In the genomic region with DNA sequence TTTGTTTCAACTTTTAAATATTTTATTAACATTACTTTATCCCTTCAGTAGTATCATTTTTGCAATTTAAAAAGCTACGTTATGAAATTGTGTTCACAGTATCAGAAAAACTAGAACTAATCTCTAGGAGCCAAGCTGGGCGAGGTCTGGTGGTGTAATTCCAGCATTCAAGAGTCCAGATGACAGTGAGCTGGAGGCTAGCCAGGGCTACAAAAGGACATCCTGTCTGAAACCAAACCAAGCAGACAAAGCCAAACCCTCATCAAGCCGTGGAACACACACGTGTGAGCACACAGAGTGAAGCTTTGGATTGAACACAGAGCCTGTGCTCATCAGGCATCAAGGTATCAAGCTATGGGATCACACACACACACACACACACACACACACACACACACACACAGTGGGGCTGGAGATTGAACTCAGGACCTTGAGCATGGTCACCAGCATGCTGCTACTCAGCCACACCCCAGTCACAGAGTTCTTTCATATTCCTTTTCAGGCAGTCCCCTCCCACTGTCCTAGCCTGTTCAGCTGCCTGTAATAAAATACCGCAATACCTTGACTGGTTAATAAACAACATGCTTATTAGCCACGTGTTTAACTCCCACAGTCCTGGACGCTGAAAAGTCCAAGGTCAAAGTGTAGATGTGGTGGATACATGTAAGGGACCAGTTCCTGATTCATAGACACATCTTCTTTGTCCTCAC, we compare ENCODE assay signal across 9 mouse cellular contexts. TPM values are rescaled to one million over a fixed set of nuclear protein-coding genes. Genes with fewer than 3 reads are reported as not detected.
DNase-seq lines count a peak whose midpoint lies in the region; ATAC-seq lines count a peak whose summit lies in the region.
"Had no signal": no experiment of that assay in that cellular context is flagged by ENCODE, and none has a peak within 500 bp of the region (broad histone marks: within the 10 kb centered on the region; RNA-seq: fewer than 3 reads in every experiment).

No protein-coding gene starts in this region.

- H3K27me3 ChIP-seq in heart, embryonic 10.5 days (ENCODE audit: insufficient read depth, poor library complexity, severe bottlenecking): no peaks in the 10 kb centered on the region
- no peaks in the 10 kb centered on the region for H3K27me3 ChIP-seq in neural tube, embryonic 15.5 days (replicated peaks)
- H3K27me3 ChIP-seq: CH12.LX had no signal

- intact Hi-C loops in left cerebral cortex, postnatal 14 days (cut with DNase I): no loop called here

- 0 out of 2 replicates have a peak, but pooled peaks have one; percentile 56 for ATAC-seq in common myeloid progenitor, adult 5-6 weeks (replicated peaks; ENCODE audit: low read depth, poor library complexity, severe bottlenecking)
- ATAC-seq in neural tube, embryonic 15.5 days (ENCODE audit: low FRiP score): no peak

- H3K9ac ChIP-seq in neural tube, embryonic 15.5 days (replicated peaks): no peak overlapping the region

- H3K4me2 ChIP-seq in neural tube, embryonic 15.5 days: no peak overlapping the region

- DNase-seq in heart, adult 18-20 months: peak; percentile 85 to 88
- DNase-seq in heart, embryonic 10.5 days (ENCODE audit: low spot score): no peak
- DNase-seq in kidney, adult 18-20 months: peak; percentile 60
- DNase-seq in lung, postnatal 36 days: peak; percentile 71
- DNase-seq in left cerebral cortex, postnatal 14 days (ENCODE audit: low spot score in 2 of 2): no peak
- no peak for DNase-seq in natural killer cell, adult 2 months (ENCODE audit: low spot score in 2 of 2)

- WGBS in heart, embryonic 10.5 days: 76% methylated on average over 7 of the region's 7 CpGs
- 73% methylated on average over 7 of the region's 7 CpGs for WGBS in neural tube, embryonic 15.5 days

- no peaks in the 10 kb centered on the region for H3K4me1 ChIP-seq in heart, embryonic 10.5 days
- peaks cover 7% of the 10 kb centered on the region; the same call in 1 of the 2 replicates for H3K4me1 ChIP-seq in neural tube, embryonic 15.5 days

- H3K9me3 ChIP-seq in heart, embryonic 10.5 days: no peaks in the 10 kb centered on the region
- H3K9me3 ChIP-seq in neural tube, embryonic 15.5 days (replicated peaks): no peaks in the 10 kb centered on the region

- H3K27ac ChIP-seq in heart, embryonic 10.5 days: no peak overlapping the region
- no peak overlapping the region for H3K27ac ChIP-seq in neural tube, embryonic 15.5 days (replicated peaks)

- no peak overlapping the region for H3K4me3 ChIP-seq in heart, embryonic 10.5 days
- no peak overlapping the region for H3K4me3 ChIP-seq in neural tube, embryonic 15.5 days (replicated peaks)

- no peaks in the 10 kb centered on the region for H3K36me3 ChIP-seq in heart, embryonic 10.5 days
- no peaks in the 10 kb centered on the region for H3K36me3 ChIP-seq in neural tube, embryonic 15.5 days

RNA-seq across cellular contexts. Expression of a gene that starts 9.9 kb away (rescaled TPM):
- total RNA-seq in heart, adult 18-20 months (2021): 10 to 100 TPM; 20.1 to 21.8 TPM
- polyA plus RNA-seq in heart, embryonic 10.5 days (2016; fragmentation: Nextera tagmentation; extraction: Ambion mirVana): 39.0 and 45.6 TPM in 2 replicates
- total RNA-seq in common myeloid progenitor, adult 5-6 weeks (2017): 72.3 and 119 TPM in 2 replicates
- total RNA-seq in left cerebral cortex, postnatal 14 days (2021): 10 to 100 TPM; 41.9 to 43.7 TPM
- polyA plus RNA-seq in neural tube, embryonic 15.5 days (2015; fragmentation: Nextera tagmentation; extraction: Ambion mirVana): 34.1 and 38.6 TPM in 2 replicates

RNA-seq across cellular contexts. Expression of a gene that starts 56.8 kb away (rescaled TPM):
- 1 to 10 TPM in 1 of 2 experiments, under 1 TPM in 1; 0.57 to 1.1 TPM for total RNA-seq in heart, adult 18-20 months (2021)
- 295 and 306 TPM in 2 replicates for polyA plus RNA-seq in heart, embryonic 10.5 days (2016; fragmentation: Nextera tagmentation; extraction: Ambion mirVana)
- 152 and 167 TPM in 2 replicates for total RNA-seq in common myeloid progenitor, adult 5-6 weeks (2017)
- 1 to 10 TPM; 2.1 to 2.9 TPM for total RNA-seq in left cerebral cortex, postnatal 14 days (2021)
- polyA plus RNA-seq in neural tube, embryonic 15.5 days (2015; fragmentation: Nextera tagmentation; extraction: Ambion mirVana): 28.1 and 74.7 TPM in 2 replicates

Comparison
In these comparisons a context has a peak if more than half of its experiments do, and no peak if none do; other contexts are left out.
1. DNase-seq: peak in heart, adult 18-20 months (2 of 2), kidney, adult 18-20 months (single experiment) and lung, postnatal 36 days (single experiment); none in heart, embryonic 10.5 days (single experiment), left cerebral cortex, postnatal 14 days (0 of 2) and natural killer cell, adult 2 months (0 of 2).
2. RNA of a gene that starts 56.8 kb away (total RNA-seq): 152 to 167 TPM in common myeloid progenitor, adult 5-6 weeks; 2.1 to 2.9 TPM in left cerebral cortex, postnatal 14 days and 0.57 to 1.1 TPM in heart, adult 18-20 months; every median in the first group is over 10 times any median in the second.